Mouse (Mus musculus) right cerebral cortex, postnatal 14 days (tissue): ENCODE results near the gene Zfp933.
"Not testable (repeated sequence)": the region's sequence is repeated elsewhere in the genome, so short reads cannot be mapped to it uniquely, and the experiment has no call there.

Experiments
- DNase-seq: peaks from one replicate; pipeline ENCODE4 v3.0.0; 2022

Zfp933 gene

DNA sequence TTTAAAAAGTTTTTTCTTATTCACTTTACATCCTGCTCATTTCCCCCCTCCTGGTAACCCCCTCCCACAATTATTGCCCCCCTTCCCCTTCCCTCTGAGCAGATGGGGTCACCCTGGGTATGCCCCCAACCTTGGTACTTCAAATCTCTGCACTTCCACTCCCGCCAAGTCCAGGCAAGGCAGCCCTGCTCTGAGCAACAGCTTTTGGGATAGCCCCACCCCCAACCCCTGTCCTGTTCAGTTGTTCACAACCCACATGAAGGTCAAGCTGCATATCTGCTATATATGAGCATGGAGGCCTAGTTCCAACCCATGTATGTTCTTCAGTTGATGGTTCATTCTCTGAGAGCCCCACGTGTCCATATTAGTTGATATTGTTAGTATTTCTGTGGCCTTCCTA is 2.6 kb upstream of the Zfp933 start:
- no peak for DNase-seq

DNA sequence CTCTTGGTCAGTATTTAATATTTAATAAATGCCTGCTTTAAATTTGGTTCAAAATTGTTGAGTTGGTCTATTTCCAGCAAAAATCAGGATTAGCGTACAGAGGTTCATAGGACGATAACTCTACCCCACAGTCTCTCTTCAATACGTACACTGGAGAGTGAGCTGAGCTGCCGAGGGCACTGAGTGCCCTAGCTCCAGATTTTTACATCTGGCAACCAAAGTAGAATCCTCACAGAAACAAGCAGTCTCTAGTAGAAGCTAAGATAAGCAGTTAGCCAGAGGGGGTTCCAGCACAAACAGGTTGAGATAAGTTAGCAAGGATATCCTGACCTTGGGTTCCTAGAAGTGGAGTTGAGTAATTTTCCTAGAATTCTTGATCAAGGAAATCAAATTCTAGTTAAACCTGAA is 422 bp upstream of the Zfp933 start:
- no peak for DNase-seq

DNA sequence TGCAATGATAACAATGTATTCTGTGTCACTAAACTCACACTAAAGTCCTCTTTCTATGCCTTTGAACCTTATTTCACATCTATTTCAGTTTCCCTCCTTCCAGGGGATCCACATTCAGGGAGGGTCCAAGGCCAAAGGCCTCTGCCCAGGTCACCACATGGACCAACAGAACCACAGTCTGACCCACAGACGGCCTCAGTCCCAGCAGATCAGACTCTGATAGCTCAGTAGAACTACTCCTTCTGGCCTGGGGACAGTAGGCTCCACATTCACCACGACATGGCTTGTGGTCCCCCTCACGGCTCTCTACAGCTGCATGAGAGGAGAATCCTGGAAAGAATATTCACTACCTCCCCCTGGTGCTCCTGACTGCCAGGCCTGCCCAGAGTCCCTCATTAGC is 5.3 kb downstream of the Zfp933 start:
- DNase-seq = no peak

DNA sequence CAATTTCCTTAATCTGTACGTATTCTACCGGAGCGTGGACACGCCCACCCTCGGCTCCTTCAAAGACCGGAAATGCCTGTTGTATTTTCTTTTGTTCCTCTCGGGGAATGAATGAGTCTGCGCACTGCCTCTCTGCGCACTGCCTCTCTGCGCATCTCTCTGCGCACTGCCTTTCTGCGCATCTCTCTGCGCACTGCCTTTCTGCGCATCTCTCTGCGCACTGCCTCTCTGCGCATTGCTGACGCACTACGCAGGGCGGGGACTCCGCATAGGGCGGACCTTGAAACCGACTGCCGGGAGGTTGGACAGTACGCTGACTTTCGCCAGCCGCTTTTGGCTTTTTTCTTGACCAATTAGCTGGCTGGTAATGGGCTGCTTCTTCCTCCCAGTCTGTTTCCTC is 8.9 kb downstream of the Zfp933 start:
- not testable (repeated sequence) for DNase-seq

DNA sequence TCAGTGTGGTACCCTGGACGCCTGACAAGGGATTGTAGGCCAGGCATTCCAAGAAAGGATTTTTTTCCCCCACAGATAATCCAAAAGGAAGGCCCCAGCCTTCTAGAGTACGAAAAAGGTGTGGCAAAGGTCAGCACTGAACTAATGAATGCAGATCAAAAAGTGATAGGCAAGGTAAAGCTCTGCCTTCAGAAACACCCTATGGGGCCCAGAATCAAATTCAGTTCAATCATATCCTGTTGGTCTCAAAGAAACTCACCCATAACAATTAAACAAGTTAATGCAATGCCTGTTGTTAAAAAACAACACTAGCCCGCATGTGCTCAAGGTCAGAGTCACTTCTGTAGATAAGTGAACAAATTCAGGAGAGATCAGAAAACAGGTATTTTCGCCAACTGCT is 23.8 kb downstream of the Zfp933 start:
- no peak for DNase-seq

DNA sequence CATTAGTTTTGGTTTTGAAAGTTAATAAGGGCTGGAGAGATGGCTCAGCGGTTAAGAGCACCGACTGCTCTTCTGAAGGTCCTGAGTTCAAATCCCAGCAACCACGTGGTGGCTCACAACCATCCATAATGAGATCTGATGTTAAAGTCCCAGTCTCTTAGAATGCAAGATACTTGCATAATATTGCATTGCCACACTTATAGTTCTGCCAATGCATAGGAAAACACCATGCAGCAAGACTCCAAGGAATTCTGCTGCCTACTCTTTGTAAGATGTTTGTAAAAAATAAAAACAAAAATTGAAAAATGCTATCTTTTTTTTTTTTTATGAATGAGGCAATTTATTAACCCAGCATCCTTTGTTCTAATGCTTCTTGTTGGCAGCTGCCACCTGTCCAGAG is 26.8 kb downstream of the Zfp933 start:
- not testable (repeated sequence) for DNase-seq

DNA sequence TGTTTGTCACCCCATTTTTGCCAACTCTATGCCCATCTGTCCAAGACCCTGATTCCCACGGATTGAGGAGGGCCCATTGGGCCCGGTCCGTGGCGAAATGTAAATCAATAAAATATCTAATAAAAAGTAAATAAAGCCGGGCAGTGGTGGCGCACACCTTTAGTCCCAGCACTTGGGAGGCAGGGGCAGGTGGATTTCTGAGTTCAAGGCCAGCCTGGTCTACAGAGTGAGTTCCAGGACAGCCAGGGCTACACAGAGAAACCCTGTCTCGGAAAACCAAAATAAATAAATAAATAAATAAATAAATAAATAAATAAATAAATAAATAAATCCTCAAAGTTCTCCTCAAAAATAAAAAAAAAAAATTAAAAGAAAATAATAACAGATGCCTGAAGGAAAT is 28.5 kb downstream of the Zfp933 start:
- not testable (repeated sequence) for DNase-seq

DNA sequence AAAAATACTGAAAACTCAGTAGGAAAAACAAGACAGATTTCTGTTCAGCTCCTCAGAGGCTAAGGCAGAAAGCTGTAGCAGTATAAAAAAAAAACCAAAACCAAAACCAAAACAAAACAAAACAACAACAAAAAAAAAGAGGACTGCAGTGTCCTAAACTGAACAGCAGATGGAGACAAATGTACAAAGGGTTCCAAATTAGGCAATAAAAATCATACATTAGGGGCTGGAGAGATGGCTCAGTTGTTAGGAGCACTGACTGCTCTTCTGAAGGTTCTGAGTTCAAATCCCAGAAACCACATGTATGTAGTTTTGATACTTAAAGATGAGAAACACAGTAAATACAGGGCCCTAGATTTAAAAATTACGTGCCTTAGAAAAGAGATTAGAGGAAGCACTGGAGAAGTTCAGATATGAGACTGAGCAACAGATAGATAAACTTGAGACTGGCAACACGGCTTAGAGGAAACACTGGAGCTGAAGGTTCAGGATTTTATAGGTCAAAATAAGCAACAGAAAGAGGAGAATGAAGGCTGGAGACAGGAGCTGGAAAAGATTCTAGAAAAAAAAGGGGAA is 33.5 kb downstream of the Zfp933 start:
- DNase-seq = no peak

DNA sequence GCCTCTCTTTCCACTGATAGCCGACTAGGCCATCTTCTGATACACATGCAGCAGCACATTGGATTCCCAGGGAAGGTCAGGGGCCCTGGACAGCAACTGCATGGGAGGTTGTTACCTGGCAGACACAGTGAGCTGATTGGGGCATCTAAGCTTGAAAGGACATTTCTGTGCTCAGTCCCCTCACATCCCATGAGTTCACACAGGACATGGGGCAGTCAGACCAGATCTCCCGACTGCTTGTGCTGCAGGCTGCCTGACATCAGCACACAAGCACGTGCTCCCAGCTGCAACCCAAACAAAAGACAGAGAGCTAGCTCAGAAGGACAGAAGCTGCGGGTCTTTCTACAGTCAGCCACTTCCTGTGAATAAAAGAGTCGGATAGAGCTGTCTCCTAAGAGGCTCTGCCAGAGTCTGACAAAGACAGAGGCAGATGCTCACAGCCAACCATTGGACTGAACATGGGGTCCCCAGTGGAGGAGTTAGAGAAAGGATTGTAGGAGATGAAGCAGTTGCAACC is 34.9 kb downstream of the Zfp933 start:
- DNase-seq = no peak

DNA sequence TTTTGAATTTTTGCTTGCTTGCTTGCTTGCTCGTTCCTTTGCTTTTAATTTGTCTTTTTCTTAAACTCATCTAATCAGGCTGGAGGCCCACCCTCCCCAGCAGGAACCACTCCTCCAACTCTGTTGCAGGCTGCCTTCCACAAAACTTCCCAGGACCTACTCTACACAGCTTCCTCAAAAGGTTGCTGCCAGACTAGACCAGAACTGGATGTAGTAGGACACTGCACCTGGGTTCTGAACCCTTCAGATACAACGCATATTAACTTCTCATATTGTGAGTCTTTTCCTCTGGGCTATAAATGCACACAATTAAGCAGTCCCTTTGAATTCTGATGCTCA is 38.2 kb downstream of the Zfp933 start:
- DNase-seq = not testable (repeated sequence)

DNA sequence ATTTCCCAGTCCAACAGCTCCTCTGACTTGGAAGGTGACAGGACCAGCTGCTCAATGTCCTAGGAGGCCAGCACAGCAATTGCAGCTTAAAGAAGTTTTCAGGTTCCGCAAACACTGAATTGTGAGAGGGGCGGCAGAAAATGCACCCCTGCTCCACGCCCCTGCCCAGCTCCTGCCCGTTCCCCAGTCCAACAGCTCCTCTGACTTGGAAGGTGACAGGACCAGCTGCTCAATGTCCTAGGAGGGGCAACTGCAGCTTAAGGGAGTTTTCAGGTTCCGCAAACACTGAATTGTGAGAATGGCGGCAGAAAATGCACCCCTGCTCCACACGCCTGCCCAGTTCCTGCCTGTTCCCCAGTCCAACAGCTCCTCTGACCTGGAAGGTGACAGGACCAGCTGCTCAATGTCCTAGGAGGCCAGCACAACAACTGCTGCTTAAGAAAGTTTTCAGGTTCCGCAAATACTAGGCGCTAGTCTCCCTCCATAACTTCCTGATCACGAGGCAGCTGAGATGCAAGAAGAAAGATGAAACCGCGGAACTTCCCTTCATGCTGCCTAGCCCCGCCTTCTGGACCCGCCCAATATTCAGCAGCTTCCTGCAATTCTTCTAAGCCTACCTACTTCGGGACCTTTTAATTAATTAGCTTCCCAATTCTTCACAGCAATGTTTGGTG is 38.7 kb downstream of the Zfp933 start, which contains the start of gene Zfp984:
Gene Zfp984 (minus strand): TSS at position 497 of the 674 bp plus-strand sequence.
- peak; percentile 8 for DNase-seq

DNA sequence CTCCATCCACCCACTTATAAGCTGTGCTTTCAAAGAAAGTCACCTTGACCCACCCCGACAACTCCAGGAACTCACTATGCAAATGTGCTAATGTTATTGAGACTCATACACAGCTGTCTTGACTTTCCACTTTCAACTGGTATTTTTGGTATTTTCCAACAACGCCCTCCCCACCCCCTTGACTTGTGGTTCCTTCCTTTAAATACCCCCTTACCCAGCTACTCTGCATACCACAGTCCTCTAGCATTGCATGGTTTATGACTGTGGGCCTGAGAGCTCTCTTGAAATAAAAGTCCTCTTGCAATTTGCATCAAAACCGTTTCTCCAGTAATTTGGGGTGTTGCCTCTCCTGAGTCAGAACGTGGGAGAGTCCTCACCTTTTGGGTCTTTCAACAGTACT is 39.7 kb downstream of the Zfp933 start:
- not testable (repeated sequence) for DNase-seq

DNA sequence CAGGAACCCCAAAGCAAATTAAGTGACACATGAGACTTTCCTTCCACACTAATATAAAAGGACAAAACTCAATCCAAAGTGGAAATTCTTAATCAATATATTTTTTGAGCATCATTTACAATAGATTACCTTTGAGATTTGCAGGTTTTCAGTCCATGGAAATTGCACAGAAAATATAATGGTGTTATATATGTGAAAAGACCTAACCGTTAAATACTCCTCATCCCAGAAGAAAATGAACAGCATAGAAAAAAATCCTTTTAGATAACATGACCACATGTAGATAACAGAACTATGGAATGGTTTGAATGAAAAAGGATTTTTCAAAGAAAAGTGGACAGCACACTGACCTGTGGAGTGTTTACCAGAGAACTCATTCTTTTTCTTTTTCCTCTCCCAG is 52.9 kb downstream of the Zfp933 start:
- not testable (repeated sequence) for DNase-seq

DNA sequence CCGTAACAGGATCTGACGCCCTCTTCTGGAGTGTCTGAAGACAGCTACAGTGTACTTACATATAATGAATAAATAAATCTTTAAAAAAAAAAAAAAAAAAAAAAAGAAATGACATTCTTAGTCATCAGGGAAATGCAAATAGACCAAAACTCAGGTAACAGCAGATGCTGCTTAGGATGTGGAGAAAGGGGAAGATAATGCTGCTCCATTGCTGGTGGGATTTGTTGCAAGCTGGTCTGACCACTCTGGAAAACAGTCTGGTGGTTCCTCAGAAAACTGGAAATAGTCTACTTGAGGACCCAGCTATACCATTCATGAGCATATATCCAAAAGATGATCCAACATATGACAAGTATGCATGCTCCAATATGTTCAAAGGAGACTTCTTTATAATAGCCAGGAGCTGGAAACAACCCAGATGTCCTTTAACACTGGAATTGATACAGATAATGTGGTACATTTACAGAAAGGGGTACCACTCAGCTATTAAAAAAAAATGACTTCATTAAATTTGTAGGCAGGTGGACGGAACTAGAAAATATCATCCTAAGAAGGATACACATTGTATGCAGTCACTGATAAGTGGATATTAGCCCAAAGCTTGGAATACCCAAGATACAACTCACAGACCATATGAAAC is 54.0 kb downstream of the Zfp933 start:
- DNase-seq = not testable (repeated sequence)

DNA sequence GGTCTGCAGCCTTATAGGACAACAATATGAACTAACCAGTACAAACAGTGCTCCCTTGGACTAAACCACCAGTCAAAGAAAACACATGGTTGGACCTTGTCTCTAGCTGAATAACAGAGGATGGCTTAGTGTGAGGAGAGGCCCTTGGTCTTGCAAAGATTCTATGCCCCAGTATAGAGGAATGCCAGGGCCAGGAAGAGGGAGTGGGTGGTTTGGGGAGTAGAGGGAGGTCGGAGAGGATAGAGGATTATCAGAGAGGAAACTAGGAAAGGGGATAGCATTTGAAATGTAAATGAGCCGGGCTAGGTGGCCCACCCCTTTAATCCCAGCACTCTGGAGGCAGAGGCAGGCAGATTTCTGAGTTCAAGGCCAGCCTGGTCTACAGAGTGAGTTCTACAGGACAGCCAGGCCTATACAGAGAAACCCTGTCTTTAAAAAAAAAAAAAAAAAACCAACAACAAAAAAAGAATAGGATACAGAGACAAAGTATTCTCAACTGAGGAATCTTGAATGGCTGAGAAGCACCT is 54.7 kb downstream of the Zfp933 start:
- DNase-seq = not testable (repeated sequence)

DNA sequence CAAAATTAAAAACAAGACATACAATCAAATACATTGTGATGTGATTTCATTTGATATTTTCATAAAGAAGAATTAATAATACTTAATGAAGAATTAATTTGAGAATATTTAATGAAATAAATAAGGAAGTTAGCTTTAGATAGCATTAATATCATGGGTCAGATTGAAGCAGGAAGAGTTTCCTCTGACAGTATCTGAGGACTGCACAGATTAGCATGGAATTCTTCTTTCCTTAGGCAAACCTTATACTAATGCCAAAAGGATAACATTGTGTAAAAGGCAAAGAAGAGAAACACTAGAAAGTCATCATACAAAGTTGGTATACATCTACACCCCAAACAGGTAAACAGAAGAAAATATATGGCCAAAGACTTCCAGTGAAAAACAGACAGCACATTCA is 56.4 kb downstream of the Zfp933 start:
- DNase-seq = not testable (repeated sequence)
